Mouse (Mus musculus) thymus, adult 2 months (tissue): ENCODE results near the gene Krt9. TPM values are rescaled to one million over a fixed set of nuclear protein-coding genes. Genes with fewer than 3 reads are reported as not detected.

ENCODE experiments used
- DNase-seq: peaks from one replicate; pipeline ENCODE4 v3.0.0; 2021
- H3K27ac ChIP-seq: fragments of 200-500 bp; 2 replicates; pipeline ENCODE4 v1.5.1; 2012; ENCODE audit warnings: low read length, control low read depth; ENCODE audit not compliant: control insufficient read depth, insufficient read depth
- H3K27me3 ChIP-seq: fragments of 200-500 bp; 2 replicates; pipeline ENCODE4 v1.6.1; 2012; ENCODE audit warnings: mild to moderate bottlenecking, low read length, moderate library complexity, mixed read lengths; ENCODE audit not compliant: control insufficient read depth, insufficient read depth
- H3K36me3 ChIP-seq: fragments of 200-500 bp; 2 replicates; pipeline ENCODE4 v1.6.1; 2012; ENCODE audit warnings: mild to moderate bottlenecking, low read length, moderate library complexity; ENCODE audit not compliant: control insufficient read depth, insufficient read depth
- H3K4me1 ChIP-seq: fragments of 200-500 bp; replicated peaks from 2 replicates; pipeline ENCODE4 v1.6.1; 2012; ENCODE audit warnings: low read length; ENCODE audit not compliant: control insufficient read depth, insufficient read depth
- H3K4me3 ChIP-seq: fragments of 200-500 bp; 2 replicates; pipeline ENCODE4 v1.5.1; 2012; ENCODE audit warnings: mild to moderate bottlenecking, low read length, control low read depth, moderate library complexity; ENCODE audit not compliant: control insufficient read depth, insufficient read depth
- CTCF ChIP-seq: fragments of 200-500 bp; IDR thresholded peaks from 2 replicates; pipeline ENCODE4 v1.5.1; 2012; ENCODE audit warnings: mild to moderate bottlenecking, control low read depth, low read length, moderate library complexity, borderline replicate concordance; ENCODE audit not compliant: control insufficient read depth, poor library complexity, insufficient read depth; ENCODE audit errors: extremely low read depth
- POLR2A ChIP-seq: fragments of 200-500 bp; IDR thresholded peaks from 2 replicates; pipeline ENCODE4 v1.6.1; 2012; ENCODE audit warnings: mild to moderate bottlenecking, low read length, control low read depth, moderate library complexity; ENCODE audit not compliant: control insufficient read depth, poor library complexity, insufficient read depth; ENCODE audit errors: extremely low read depth
- WGBS: fragments of 180-500 bp; shearing (Covaris S2); methylation state at CpG from one replicate; pipeline ENCODE4 v1.1.7; 2018; 5-methylcytosine and 5-hydroxymethylcytosine counted together
- polyA plus RNA-seq: library from polyadenylated mRNA; depleted of rRNA; stranded (reverse); fragments of >200 nt; gene quantifications from 2 replicates; pipeline ENCODE4 v1.2.3, GENCODE M21; 2012; rRNA removed

Krt9 gene
- polyA plus RNA-seq, 1 experiment, result 0.42 TPM

DNA sequence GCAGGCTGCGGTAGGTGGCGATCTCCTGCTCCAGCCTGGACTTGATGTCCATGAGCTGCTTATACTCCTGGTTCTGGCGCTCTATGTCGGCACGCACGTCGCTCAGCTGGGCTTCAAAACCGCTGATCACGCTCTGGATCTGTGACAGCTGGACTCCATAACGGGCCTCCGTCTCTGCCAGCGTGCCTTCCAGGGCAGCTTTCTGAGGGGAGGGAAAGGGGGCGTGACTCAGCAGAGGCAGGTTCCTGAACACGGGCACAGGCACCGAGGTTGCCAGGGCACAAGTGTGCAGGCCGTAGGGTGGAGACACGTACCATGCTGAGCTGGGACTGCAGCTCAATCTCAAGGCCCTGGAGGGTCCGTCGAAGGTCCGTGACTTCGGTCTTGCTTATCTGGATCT, 52.1 kb downstream of the Krt9 start:
- peaks cover 2% of the 10 kb centered on the region; the same call in 1 of the 2 replicates for H3K27me3 ChIP-seq
- H3K4me1 ChIP-seq, result no peaks in the 10 kb centered on the region
- 92% methylated on average over 21 of the region's 21 CpGs for WGBS
- DNase-seq, result no peak
- H3K4me3 ChIP-seq, result no peak overlapping the region
- no peak overlapping the region for H3K27ac ChIP-seq
- TF ChIP-seq CTCF (no peak), POLR2A (no peak)
- no peaks in the 10 kb centered on the region for H3K36me3 ChIP-seq

DNA sequence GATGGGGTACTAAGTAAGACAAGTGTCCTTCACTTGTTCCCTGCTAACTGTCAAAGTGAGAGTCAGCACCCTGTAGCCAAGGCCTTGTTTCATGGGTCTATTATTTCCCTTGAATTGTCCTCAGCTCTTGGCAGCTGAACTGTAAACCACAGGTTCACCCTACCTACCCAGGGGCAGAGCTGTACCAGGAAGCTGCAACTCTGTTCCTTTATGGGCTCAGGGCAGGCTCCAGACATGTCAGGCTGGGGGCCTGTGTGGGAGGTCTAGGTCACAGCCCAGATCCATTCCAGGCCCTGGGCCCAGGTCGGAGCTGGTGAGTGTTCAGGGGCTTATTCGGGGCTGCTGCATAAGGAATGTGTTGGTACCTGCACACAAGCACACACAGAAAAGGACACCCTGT, 53.7 kb downstream of the Krt9 start:
- H3K4me1 ChIP-seq, result no peaks in the 10 kb centered on the region
- H3K4me3 ChIP-seq, result no peak overlapping the region
- no peak for DNase-seq
- TF ChIP-seq POLR2A (no peak), CTCF (no peak)
- 79% methylated on average over 2 of the region's 2 CpGs for WGBS
- no peaks in the 10 kb centered on the region for H3K36me3 ChIP-seq
- no peak overlapping the region for H3K27ac ChIP-seq
- H3K27me3 ChIP-seq, result no peaks in the 10 kb centered on the region; the same call in 1 of the 2 replicates

DNA sequence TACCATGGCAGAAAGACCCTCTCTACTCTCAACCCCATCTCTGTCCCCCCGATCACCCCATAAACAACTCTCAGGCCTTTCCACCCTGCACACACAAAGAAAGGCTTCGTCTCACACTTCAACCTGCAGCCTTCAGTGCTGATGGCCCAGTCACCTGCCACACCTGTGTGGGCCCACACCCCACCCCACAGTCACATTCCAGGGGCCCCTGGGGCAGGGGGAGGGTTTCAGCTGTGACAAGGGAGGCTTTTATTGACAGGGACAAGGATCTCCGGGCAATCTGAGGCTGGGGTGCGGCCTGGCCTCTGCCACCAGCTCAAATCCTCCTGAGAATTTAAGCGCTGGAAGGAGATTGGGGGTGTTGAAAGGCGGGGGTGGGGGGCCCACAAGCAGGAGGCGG, 54.2 kb downstream of the Krt9 start:
- Histone ChIP-seq H3K27ac (no peak overlapping the region), H3K4me3 (no peak overlapping the region), H3K36me3 (no peaks in the 10 kb centered on the region), H3K27me3 (no peaks in the 10 kb centered on the region; the same call in 1 of the 2 replicates), H3K4me1 (no peaks in the 10 kb centered on the region)
- DNase-seq, result no peak
- WGBS, result 82% methylated on average over 7 of the region's 7 CpGs
- TF ChIP-seq POLR2A, result no peak
- TF ChIP-seq CTCF, result no peak

DNA sequence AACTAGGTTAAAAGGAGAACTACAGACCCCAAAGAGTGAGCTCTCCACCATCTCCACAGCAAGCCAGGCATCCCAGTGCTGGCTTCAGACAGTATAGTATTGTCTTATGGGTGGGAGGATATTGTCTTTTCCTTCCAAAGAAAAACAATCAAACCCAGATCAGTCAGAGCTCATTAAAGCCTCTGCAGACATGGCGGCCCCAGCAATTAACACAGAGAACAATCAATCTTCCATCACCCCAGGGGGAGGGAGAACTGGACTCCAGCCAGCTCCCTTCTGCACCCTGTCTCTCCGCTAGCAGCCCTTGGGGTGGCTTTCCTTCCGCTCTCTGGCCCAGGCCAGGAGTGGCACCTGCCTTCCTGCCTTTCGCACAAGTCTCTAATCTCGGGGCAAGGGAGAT, 55.4 kb downstream of the Krt9 start:
- H3K4me1 ChIP-seq, result no peaks in the 10 kb centered on the region
- no peak overlapping the region for H3K4me3 ChIP-seq
- DNase-seq, result no peak
- 77% methylated on average over 5 of the region's 5 CpGs for WGBS
- no peaks in the 10 kb centered on the region; the same call in 1 of the 2 replicates for H3K27me3 ChIP-seq
- TF ChIP-seq POLR2A, result no peak
- no peak for TF ChIP-seq CTCF
- no peaks in the 10 kb centered on the region for H3K36me3 ChIP-seq
- no peak overlapping the region for H3K27ac ChIP-seq

Other genes starting within 250 kb of the Krt9 start
- not detected in 2 replicates for gene Krtap9-5, start 244.8 kb downstream of the Krt9 start, polyA plus RNA-seq
- gene Krtap29-1, start 214.2 kb downstream of the Krt9 start, polyA plus RNA-seq, result not detected in 2 replicates
- not detected in 2 replicates for gene Krtap16-1, start 206.6 kb downstream of the Krt9 start, polyA plus RNA-seq
- gene Krtap17-1, start 199.3 kb downstream of the Krt9 start, polyA plus RNA-seq, result 0.31 and 0.43 TPM in 2 replicates
- 0.11 and 0.14 TPM in 2 replicates for gene Krt33a, start 177.0 kb downstream of the Krt9 start, polyA plus RNA-seq
- 0.44 TPM in 1 of 2 replicates, not detected in the other for gene Krt33b, start 163.4 kb downstream of the Krt9 start, polyA plus RNA-seq
- not detected in 2 replicates for gene Krt34, start 151.7 kb downstream of the Krt9 start, polyA plus RNA-seq
- 0.15 and 0.23 TPM in 2 replicates for gene Krt31, start 142.7 kb downstream of the Krt9 start, polyA plus RNA-seq
- 0.18 and 0.30 TPM in 2 replicates for gene Krt32, start 105.0 kb downstream of the Krt9 start, polyA plus RNA-seq
- 0.13 and 0.20 TPM in 2 replicates for gene Krt35, start 97.0 kb downstream of the Krt9 start, polyA plus RNA-seq
- 0.79 and 0.90 TPM in 2 replicates for gene Krt36, start 87.6 kb downstream of the Krt9 start, polyA plus RNA-seq
- 0.92 and 0.98 TPM in 2 replicates for gene Krt13, start 71.7 kb downstream of the Krt9 start, polyA plus RNA-seq
- gene Krt15, start 57.3 kb downstream of the Krt9 start, polyA plus RNA-seq, result 0.85 and 1.1 TPM in 2 replicates
- gene Krt19, start 44.6 kb downstream of the Krt9 start, polyA plus RNA-seq, result 8.7 and 13.0 TPM in 2 replicates
- gene Krt14, start 14.3 kb upstream of the Krt9 start, polyA plus RNA-seq, result 59.7 and 80.7 TPM in 2 replicates
- gene Krt16, start 55.7 kb upstream of the Krt9 start, polyA plus RNA-seq, result 4.1 and 4.8 TPM in 2 replicates
- 238 and 276 TPM in 2 replicates for gene Krt17, start 67.8 kb upstream of the Krt9 start, polyA plus RNA-seq
- 0.31 and 0.97 TPM in 2 replicates for gene Krt42, start 76.6 kb upstream of the Krt9 start, polyA plus RNA-seq
- gene Eif1, start 126.6 kb upstream of the Krt9 start, polyA plus RNA-seq, result 117 and 131 TPM in 2 replicates
- gene Gast, start 141.2 kb upstream of the Krt9 start, polyA plus RNA-seq, result 2.0 and 2.4 TPM in 2 replicates
- gene Hap1, start 162.9 kb upstream of the Krt9 start, polyA plus RNA-seq, result 7.7 and 8.6 TPM in 2 replicates
- gene Jup, start 204.5 kb upstream of the Krt9 start, polyA plus RNA-seq, result 220 and 221 TPM in 2 replicates
- gene P3h4, start 221.6 kb upstream of the Krt9 start, polyA plus RNA-seq, result 22.3 and 23.6 TPM in 2 replicates
- gene Fkbp10, start 222.5 kb upstream of the Krt9 start, polyA plus RNA-seq, result 7.8 and 9.5 TPM in 2 replicates
- gene Nt5c3b, start 248.6 kb upstream of the Krt9 start, polyA plus RNA-seq, result 129 and 136 TPM in 2 replicates
- 0.58 and 0.66 TPM in 2 replicates for gene Klhl10, start 248.7 kb upstream of the Krt9 start, polyA plus RNA-seq